Mouse (Mus musculus) frontal cortex, adult 2 months (tissue): ENCODE data around the gene Topors. TPM values are rescaled to one million over a fixed set of nuclear protein-coding genes. Genes with fewer than 3 reads are reported as not detected.

Experiments used
- DNase-seq, 2 experiments: peaks; one replicate each; pipeline ENCODE4 v3.0.0; 2022; ENCODE audit warnings: low spot score in 1 of 2; ENCODE audit errors: extremely low spot score in 1 of 2
- polyA plus RNA-seq: library from polyadenylated mRNA; depleted of rRNA; stranded (reverse); fragments of >200 nt; gene quantifications from 2 replicates; pipeline ENCODE4 v1.2.3, GENCODE M21; 2012

Gene Topors
- polyA plus RNA-seq, 1 experiment = 12.3 TPM

DNA sequence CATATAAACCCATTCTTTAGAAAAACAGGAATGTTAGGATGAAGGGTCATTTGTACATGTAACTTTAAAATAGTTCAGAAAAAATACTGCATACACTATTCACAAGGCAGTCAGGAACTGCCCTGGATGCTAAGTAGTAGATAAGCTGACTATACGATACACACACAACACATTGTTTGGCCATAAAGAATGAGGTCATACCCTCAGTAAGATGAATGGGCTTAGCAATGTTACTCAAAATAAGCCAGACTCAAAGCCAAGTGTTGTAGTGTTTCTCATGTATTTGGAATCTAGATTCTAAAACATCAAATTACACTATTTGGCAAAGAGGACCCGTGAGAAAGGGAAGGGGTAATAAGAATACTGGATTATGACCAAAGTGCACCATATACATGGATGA, 15.9 kb downstream of the Topors start:
- no peak for DNase-seq

DNA sequence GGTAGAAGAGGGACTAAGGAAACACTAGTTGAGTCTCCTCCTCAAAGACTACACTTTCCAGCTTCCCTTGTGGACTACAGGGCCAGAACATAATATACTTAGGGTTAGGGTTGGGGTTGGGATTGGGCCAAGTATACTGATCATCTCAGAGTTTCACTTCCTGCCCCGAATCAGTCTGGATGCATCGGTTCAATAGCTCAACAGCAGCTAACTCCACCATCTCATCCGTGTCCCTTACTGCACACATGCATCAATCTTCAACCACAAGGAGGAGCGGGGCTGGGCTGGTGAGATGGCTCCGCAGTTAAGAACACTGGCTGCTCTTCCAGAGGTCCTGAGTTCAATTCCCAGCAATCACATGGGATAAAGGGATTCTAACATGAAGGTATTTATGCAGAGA, 18.7 kb downstream of the Topors start:
- no peak for DNase-seq

DNA sequence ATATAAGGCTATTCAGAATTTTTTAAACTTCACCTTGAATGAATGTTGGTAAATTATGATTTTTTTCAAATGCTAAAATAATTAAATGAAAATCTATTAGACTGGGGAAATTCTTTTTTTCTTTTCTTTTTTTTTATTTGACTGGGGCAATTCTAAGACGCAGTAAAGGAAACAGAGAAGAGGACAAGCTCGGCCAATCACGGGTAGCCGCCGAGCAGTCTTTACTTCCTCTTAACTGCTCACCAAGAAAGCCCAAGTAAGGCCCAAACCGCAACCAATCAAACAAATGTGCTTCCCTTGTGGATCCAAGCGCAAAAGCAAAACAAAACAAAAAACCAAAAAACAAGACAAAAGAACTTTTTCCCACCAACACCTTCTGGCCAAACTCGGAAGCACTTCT, 25.6 kb downstream of the Topors start:
- DNase-seq = no peak

DNA sequence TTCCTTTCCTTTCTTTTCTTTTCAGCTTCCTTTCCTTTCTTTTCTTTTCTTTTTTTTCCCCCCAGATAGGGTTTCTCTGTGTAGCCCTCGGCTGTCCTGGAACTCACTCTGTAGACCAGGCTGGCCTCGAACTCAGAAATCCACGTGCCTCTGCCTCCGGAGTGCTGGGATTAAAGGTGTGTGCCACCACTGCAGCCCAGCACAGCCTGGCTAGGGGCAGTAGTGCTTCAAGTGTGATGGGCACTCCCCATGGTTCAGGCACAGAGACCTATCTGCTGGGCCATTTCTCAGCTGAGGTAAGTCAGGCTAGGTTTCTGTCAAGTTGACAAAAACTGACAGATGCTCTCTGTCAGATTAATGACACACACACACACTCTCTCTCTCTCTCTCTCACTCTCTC, 26.6 kb downstream of the Topors start:
- DNase-seq = no peak

DNA sequence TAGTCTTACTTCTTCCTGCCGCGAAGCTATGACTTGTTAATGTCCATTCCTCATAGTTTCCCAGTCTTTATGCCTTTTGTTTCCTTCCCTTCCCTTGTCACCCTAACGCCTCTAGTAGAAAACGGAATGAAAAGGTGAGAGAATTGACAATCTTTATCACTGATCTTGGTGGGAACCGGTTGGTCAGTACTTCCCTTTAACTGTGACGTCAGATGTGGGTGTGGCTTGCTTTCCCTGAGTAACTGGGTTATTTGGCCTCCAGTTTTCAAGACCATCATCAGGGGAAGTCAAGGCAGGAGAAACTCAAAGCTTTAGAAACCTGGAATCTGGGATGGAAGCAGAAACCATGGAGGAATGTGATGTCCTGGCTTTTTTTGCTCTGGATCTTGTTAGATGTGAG, 27.7 kb downstream of the Topors start:
- DNase-seq = no peak

DNA sequence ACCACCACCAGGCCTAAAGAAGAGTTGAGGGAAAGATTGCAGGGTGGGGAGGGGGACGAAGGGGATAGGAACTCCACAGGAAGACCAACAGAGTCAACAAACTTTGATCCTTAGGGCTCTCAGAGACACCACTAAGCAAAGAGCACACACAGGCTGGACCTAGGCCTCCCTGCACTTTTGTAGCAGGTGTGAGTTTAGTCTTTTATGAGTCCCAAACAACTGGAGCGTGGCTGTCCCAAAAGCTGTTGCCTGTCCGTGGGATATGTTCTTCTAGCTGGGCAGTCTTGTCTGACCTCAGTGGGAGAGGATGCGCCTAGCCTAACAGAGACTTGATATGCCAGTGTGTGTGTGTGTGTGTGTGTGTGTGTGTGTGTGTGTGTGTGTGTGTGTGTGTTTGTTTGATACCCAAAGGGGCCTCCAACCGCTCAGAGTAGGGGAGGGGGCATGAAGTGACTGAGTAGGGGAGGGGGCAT, 29.3 kb downstream of the Topors start:
- no peak for DNase-seq

DNA sequence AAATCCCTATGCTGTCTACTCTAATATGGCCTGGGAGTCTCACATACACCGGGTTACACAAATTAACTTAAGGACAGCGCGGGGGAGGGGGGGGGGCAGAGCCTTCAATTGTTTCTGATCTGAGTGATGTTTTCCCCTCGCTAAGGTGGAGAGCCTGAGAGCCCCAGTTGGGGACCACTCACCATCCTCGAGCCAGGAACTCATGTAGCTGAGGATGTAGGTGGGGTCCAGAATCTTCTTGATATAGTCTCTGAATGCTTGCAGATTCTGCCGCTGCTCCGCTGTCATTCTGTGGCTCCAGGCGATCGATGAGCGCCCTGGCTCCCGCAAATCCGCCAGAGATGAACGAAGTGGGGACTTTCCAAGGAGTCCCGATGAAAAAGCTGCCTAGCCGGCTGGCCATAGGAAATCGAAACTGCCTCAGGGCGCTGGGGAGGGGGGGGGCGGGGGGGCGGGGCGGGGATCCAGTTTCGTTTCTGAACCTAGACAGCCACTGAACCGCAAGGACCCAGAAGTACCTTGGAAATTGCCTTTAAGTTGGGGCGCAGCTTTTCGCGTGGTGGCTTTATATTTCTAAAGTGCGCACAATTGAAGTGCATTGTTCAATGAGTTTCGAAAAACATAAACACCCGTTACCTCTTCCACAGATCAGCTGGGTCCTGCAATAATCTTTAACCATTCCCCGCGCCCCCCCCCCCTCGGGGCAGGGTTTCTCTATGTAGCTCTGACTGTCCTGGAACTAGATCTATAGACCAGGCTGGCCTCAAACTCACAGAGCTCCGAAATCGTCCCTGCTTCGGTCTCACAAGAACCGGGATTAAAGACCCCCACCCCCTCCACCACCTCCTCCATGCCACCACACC, 30.0 kb downstream of the Topors start, which contains the start of gene Ddx58:
Gene Ddx58 (minus strand): TSS at position 420 of the 863 bp plus-strand sequence.
- no peak for DNase-seq

DNA sequence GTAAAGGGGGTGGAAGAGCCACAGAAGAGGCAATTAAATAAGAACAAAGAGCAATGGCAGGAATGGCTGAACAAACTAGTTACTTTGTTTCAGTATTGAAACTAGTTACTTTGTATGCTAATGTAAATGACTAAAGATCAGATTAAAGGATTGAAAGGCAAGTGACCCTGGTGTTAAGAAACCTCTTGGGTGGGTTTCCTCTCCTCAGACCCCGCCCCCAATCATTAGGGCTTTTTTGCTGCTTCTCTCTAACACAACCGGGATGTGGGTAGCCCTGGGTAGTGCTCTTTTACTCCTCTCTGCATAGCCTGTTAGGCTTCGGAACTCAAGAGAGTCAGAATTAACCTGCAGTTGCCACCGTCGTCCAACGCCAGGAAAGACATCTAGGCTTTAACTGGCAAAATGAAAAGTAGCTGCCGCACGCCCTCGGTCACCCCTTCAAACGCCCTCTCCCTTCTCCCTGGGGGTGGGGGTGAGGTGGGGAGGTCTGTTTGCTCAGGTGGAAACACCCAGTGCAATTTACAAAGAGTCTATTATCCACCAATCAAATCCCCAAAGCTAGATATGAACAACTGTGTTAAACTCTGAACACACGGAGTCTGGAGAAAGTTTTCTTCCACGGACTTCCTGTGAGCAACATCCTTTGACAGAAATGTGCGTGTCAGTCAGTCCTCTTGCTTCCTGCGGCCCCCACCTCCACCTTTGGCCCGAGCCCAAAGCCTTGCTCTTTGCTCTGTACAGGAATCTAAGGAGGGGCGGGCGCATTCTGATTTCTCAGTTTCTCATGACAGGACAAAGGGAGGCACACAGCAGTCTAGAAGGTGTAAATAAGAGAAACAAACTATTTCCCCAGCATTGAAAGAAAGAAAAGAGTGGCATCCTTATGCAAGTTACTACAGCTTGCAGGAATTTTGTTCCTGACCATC, 30.9 kb downstream of the Topors start:
- DNase-seq = no peak

DNA sequence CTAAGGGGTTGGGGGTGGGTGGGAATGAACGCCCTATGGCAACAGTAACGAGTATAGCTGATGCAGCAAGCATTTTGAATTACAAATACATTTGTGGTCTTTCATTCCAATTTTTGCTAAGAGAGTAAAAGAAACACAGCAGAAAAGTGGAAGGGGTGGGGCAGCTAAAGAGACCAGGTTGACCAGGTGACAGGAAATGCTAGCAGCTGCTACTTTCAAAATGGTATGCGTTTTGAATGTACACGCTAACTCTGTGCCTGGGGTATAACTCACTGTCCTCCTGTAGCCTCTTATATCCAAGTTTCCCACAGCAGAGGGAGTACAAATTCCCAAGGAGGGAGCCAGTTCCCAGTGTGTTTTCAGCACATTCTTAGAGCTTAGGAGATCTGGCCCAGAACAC, 32.8 kb downstream of the Topors start:
- no peak for DNase-seq

DNA sequence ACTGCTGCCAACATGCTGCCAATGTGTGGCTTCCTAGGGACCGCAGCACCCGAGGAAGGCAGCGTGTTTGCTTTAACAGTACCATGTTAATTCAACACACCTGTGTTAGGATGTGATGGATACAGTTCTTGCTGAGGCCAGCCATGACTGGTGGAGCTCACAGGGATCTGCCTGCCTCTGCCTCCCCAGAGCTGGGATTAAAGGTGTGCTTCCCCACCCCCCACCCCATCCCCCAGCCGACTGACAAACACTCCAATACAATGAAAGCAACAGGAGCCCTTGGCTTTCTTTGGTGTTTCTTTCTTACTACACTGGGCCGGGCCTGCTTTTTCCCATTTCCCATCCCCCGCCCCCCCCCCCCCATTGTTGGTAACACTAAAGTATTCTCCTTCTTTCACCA, 35.4 kb downstream of the Topors start:
- DNase-seq = no peak

DNA sequence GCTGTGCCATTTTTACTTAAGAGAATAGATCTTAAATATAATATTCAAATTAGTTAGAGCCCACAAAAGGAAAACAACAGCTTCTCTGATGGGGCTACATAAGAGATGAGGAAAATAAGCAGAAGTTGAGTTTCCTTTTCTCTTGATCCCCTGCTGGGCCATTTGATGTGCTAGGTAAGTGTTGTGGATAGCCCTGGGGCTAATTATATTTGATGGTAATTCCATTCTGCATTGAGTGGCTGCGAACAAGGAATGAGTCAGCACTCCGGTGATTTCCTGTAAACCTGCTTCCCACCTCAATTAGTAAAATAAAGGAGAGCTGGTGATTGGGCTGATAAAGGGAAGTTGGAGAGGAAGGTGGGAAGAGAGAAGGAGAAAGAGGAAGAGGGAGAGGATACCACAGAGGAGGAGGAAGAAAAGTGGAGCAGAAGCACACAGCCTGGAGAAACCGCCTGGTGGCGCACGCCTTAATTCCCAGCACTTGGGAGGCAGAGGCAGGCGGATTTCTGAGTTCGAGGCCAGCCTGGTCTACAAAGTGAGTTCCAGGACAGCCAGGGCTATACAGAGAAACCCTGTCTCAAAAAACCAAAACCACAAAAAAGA, 36.5 kb downstream of the Topors start:
- DNase-seq = no peak

DNA sequence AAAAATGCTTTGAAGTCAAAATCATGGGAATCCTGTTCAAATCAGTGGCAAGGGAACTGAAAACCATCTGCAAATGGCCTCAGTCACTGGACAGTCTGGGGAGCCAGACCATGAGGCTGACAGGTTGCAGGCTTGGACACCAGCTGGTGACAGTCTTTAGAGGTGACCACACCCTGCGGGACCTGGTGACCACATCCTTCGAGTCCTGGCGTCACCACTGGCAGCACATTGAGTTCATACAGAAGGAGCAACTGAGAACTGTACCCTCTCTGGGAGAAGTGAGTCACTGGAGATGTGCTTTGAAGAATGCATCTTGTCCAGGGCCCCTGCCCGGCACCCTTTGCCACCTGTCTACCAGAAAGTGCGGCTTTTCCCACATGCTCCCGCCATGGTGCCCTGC, 39.9 kb downstream of the Topors start:
- DNase-seq = no peak

DNA sequence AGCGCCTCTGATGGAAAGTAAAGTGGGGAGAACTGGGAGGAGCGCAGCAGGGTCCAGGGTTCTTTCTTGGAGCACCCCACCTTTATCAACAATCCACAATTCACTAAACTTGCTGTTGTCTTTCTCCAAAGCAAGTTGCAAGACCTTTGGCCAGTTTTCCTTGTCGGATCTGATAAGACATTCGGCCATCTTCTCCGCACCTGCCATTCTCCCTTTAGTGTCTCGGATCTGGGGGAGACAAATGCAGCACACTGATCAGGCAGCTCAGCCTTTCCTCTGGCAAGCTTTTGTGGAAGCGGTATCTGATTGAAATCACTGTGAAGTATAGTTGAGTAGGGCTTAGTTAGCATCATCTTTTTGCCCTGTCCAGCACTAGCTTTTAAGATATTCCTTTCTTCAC, 41.8 kb downstream of the Topors start:
- no peak for DNase-seq

DNA sequence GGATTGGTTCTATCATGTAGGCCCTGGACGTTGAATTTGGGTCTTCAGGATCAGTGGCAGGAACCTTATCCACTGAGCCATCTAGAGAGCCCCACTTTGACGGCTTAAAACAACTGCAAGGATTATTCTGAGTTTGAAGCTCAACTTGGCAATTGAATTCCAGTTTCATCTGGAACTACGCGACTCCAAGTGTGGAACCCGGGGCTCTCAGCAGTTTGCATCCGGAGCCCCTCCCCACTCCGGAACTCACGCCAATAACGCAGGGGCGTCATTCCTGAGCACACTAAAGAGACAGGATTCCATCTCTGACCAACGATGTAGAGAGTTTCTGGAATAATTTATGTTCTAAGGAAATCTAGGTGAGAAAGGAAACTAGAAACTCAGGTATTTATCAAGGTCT, 42.5 kb downstream of the Topors start:
- DNase-seq = no peak

DNA sequence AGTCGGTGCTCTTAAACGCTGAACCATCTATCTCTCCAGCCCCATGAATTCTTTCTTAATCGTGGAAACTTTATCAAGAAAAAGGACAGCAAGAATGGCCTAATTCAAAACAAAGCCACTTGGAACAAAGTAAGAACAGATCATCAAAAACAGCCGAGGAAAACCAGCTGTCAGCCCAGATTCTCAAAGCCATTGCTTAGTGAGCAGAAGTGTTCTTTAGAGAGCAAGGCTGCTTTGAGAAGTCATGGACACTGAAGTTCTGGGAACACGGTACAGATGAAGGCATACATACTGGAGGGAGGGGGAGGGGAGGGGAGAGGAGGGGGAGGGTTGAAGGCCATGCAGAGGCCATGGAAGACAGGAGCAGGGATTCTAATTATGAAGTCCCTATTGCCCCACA, 43.6 kb downstream of the Topors start:
- DNase-seq = no peak

DNA sequence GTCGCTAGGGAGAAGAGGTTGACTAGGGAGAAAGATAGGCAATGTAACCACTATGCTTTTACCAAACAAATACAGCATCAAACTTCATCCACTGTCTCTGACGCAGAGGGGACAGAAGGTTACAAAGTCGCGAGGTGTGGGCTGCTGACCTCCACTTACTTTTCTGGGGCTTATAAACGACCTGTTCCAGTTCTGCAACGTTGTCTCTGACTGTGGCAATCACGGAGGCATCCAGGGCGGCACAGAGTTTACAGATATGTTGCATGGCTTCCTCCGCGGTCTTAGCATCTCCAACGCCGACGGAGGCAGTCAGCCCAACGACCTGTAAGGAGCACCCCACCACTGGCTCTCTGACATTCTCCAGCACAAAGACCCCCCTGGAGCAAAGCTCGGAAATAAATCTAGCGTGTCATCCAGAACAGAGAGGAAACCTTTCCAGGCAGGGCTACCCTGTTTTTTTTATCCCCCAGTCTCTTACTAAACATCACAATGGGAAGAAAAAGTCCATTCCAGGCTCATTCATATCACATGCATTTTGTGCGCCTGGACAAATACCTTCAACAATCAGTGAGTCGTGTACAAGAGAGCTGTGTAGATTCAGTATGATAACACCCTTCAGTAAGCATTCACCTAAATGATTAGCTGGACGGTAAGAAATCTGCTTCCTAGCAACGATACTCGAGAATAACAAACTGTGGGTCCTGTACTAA, 47.6 kb downstream of the Topors start:
- DNase-seq = no peak

DNA sequence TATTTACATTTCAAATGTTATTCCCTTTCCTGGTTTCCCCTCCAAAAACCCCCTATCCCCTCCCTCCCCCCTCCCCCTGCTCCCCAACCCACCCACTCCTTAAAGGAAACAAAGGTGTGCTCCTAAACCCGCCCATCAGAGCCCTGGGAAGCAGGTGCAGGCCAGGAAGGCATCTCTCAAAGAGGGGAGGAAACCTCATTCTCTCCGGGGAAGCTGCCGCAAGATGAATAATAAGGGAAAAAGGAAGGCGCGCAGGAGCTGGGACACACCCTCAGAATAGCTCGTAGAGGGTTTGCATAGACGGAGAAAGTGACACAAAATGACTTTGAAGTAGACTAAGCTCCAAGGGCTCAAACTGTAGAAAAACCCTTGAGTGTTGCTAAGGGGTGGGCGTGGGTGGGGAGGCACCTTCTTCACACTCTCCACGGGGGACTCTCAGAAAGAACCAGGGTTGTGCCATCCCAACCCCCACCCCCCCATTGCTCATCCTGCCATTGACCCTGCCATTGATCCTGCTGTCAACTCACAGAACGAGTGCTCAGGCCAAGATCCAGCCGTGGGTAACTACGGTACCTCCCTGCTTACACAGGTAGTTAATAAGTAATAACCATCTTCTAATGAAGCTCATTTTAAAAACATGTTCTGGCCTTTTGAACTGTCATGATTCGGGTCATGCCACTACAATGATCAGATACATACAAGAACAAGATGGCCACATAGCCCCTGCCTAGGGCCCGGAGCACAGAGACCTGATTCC, 48.5 kb downstream of the Topors start:
- DNase-seq = no peak

DNA sequence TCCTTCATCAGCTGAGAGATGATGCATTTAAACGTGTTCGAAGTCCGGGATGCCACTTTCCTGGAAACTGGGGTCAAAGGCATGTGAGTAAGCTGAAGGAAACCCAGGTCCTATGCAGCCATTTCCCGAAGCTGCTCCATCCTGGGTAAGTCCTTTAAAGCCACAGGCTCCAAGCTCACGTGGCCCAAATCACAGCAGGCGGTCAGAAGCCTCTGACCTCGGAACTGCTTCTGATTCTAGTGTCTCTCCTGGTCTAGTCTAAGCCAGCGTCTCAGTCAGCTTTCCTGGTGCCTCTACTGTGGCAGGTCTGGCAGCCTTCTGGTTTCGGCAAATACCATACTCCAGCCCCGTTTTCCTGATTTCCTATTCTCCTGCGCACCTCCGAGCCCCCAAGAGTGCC, 49.2 kb downstream of the Topors start:
- no peak for DNase-seq

DNA sequence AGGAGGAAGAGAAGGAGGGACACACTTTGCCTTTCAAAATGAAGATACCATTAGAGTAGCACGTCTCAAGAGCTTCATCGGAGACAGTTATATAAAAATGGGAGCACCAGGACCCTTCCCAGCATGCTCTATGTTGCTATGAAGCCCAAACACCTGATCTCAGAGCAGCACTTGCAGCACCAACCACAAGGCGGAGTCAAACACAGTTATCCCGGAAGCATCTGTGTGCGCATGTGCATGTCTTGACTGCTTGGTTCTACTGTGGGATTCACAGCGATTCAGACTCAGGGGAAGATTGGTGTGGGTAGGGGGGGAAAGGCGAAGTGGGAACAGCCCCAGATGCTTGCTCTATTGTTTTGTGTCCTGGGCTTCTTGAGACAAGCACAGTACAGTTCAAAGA, 51.3 kb downstream of the Topors start:
- peak in 1 of 2 experiments; percentile 16 for DNase-seq

DNA sequence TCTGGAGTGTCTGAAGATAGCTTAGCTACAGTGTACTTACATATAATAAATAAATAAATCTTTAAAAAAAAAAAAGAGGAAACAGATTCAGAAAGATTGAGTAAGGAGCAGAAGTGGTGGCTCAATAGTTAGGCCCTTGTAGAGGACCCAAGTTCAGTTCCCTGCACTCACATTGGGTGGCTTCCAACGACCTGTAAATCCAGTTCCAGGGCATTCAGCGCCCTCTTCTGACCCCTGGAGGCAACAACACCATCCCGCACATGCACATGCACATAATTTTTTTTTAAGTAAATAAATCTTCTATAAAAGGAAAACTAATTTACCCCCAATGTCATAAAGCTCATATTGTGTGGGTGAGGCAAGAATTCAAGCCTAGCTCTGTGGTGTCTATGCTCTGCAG, 51.7 kb downstream of the Topors start:
- DNase-seq = no peak
